Mouse (Mus musculus) left cerebral cortex, postnatal 4 days (tissue): ENCODE results near the gene Pink1. TPM values are rescaled to one million over a fixed set of nuclear protein-coding genes. Genes with fewer than 3 reads are reported as not detected.

Source experiments
- DNase-seq: peaks from one replicate; pipeline ENCODE4 v3.0.0-alpha.2; 2022
- intact Hi-C: fragments of 180-260 bp; cut with DNase I; formaldehyde crosslinking; loops from one replicate; pipeline ENCODE4 v1.15.1; 2025
- total RNA-seq, 2 experiments: library from RNA; stranded (reverse); gene quantifications; 2 replicates each; pipeline ENCODE4 v1.2.3; 2021

The Pink1 gene
- total RNA-seq = 100 to 1,000 TPM; 120 to 126 TPM

DNA sequence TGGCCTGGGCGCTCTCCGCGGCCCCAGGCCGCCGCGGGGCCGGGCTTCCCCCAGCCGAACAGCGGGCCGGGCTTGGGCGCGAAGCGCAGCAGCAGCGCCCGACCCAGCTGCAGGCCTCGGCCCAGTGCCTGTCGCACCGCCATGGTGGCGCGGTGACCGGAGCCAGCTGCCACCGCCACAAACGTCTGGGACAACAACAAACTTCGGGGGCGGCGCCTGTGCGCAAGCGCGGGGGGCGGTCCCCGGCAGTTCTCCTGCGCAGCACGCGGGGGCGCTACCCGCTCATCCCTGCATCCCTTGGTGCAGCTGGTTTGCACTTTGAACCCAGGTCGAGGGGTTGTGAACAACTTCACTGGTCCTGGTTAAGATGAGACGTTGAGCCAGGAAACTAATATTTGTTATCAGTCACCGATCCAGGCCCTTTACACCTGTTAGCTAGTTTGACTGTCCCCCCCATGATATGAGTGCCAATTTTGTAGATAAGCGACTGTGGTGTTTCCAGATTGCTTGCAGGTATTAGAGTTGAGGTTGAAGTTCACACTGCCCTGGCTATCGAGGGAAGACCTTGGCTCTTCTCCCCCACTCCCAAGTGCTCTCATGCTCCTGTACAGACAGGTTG is at the start of gene Pink1:
Gene Pink1, minus strand, starts transcription at position 231 of the 619 bp plus-strand sequence.
- DNase-seq = peak; percentile 90
- intact Hi-C loops = no loop called here

DNA sequence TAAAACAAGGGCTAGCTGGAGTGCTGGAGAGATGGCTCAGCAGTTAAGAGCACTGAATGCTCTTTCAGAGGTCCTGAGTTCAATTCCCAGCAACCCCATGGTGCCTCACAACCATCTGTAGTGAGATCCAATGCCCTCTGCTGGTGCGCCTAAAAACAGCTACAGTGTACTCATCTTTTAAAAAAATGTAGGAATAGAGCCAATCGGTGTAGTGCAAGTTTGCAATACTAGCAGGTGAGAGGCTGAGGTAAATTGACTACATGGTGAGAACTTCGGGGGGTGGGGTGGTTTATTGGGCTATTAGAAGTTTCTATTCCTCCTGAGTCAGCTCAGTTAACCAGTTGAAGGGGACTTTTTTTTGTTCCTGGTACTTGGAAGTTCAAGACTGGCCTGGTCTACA is 49.0 kb upstream of the Pink1 start:
- intact Hi-C loops = loop anchor here (5.0 kb wide), 1 partner anchor 52 kb away; no protein-coding TSS in a partner anchor

DNA sequence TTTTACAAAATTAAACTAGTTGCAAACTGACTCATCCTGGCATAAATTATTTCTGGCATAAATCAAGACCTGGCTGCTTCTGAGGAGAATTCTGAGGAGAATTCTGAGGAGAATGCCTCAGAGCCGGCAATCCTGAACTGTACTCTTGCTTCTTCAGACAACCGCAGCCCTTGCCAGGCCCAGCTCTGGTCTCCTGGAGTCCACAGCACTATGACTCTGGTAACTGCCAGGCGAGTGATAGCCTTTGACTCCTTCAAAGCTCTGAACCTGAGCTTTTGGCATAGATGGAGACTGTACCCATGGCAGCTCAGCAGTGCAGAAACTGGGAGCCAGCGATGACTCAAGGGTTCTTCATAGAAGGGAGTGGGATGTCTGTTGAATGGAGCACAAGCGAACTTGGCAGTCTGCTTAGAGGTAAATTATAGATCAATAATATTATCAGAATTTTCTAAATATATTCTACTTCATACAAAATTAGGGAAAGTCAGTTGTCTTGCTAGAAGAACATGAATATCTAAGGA is 44.9 kb upstream of the Pink1 start:
- intact Hi-C loops = no loop called here
- no peak for DNase-seq

More for the DNA sequence above, 49.0 kb upstream of the Pink1 start:
- no peak for DNase-seq

DNA sequence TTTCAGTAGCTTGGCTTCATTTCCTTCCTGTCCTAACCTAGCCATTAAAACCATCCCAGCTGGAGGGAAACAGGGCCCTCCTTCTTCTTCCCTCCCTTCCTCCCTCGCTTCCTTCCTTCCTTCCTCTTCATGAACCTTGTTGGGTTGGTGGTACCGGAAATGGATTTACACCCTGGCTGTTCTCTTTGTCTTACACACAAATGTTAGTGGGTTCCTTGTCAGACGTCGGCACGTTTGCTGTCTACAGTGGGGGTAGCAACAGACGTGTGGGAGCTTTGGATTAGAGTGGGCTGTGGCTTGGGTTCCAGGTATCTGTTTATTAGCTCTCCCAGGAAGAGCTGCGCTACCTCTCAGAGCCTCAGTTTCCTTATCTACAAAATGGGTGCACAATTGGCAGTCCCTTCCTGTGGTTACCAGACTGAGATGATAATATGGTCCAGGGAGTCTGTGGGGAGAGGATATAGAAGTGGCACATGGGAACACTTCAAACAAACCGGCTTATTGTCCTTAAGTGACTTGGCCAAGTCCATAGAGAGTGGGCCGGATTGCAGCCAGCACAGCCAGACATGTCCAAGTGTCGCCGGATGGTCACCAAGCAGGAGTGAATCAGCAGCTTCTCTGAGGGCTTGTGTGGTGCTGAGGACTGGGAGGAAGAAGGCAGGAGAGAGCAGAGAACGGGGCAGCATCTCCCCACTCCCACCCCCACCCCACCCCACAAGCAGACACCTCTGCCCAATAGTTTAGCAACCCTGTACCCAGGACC is 42.6 kb upstream of the Pink1 start:
- intact Hi-C loops = no loop called here
- no peak for DNase-seq

DNA sequence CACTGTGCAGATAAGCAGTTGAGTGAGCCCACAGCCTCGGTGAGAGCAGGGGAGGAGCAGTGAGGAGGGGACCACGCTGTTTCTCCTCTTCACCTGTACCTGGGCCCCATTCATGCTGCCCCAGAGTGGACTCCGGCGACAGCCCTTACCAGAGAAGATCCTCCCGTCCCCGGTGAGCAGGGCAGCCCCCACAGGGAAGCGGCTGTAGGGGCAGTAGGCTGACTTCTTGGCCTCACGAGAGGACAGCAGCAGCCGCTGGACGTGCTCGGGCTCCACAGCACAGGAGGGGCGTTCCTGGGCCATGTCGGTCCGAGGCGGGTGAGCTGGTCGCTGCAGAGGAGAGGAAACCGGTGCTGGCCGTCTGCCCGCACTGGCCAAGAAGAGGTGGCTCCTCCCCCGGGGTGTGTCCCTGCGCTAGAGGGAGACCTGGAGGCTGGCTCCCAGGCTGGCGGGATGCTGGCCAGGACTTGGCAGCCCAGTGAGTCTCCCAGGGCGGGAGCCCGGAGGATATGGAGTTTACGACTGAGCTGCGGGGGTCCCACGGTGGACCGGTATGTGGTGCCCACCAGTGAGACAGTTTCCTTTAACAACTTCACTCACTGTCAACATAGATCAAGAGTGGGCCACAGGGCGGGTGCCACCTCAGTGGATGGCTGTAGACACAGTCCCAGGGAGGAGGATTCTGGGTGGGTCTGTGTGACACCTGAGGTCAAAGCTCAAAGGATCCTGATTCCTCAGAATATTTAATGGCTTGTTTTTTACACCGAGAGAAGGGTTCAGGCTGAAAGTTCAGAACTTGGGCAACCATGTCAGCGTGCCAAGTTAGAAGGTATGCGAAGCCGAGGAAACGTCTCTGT is 41.8 kb upstream of the Pink1 start, which contains the start of gene Cda:
Gene Cda, minus strand, starts transcription at position 352 of the 857 bp plus-strand sequence.
- intact Hi-C loops = no loop called here
- peak; percentile 68 for DNase-seq

DNA sequence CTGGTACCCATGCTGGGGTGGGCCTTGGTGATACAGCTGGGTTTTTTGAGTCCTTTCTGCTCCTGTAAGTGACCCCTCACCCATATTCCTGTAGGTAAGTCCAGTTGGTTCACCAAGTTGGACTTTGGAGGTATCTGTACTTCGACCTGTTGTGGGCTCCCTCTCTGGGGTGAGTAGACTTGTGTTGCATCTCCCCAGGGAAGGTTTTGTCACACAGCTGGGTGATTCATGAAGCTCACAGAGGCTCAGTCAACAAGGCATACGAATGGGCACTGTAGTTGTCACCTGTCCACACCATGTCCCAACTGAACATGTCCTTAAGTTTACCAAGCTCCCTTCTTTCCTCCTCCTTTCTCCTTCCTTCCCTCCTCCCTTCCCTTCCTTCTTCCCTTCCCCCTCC is 40.5 kb upstream of the Pink1 start:
- DNase-seq = no peak
- intact Hi-C loops = no loop called here

DNA sequence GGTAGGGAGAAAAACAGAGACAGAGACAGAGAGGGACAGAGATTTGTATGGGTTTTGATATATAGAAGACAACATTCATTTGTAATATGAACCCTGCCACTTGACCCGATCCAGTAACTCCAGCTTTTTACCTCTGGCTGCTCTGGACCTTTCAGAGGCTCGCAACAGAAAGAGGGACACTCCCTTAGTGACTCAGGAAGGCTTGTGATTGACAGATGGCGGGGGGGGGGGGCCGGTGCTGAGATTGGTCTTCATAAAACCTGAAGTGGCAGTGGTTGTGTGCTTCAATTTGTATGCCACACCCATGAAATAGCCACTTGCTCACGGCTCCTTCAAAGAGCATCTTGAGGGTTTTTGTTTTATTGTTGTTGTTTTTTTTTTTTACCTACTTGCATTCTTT is 37.4 kb upstream of the Pink1 start:
- intact Hi-C loops = no loop called here

DNA sequence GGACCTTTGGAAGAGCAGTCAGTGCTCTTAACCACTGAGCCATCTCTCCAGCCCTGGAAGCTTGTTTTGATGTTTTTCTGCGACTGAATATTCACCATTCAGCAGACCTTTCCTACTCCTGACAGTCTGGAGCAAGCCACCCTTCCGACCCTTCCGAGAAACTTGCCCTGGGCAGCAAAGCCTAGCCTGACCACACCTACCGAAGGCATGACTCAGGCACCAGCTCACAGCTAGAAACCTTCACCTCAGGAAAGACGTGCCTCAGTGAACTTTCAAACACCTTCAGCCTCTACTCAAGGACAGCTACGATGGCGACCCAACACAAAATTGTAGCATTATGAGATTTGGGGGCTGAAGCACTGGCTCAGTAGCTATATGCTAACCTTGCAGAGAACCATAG is 36.8 kb upstream of the Pink1 start:
- DNase-seq = no peak
- intact Hi-C loops = no loop called here

More for the DNA sequence above, 37.4 kb upstream of the Pink1 start:
- no peak for DNase-seq

DNA sequence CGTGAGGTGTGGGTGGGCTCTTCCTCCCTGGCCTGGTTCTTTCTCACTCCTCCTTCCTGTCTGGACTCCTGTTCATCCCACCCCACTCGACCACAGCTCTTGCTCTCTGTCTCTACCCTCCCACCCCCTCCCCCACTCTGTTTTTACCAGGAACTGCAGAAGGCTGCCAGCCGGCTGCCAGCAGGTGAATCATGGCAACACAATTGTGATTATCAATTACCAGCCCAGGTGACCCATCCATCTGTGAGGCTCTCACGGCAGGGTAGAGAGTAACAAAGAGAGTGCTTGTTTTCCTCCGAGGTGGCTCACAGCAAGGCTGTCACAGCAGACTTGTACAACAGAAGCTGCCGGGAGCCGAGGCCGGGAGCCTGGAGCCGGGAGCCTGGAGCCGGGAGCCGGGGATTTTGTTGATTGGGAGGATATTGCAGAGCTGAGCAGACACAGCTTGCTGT is 35.3 kb upstream of the Pink1 start:
- peak; percentile 28 for DNase-seq
- intact Hi-C loops = no loop called here

DNA sequence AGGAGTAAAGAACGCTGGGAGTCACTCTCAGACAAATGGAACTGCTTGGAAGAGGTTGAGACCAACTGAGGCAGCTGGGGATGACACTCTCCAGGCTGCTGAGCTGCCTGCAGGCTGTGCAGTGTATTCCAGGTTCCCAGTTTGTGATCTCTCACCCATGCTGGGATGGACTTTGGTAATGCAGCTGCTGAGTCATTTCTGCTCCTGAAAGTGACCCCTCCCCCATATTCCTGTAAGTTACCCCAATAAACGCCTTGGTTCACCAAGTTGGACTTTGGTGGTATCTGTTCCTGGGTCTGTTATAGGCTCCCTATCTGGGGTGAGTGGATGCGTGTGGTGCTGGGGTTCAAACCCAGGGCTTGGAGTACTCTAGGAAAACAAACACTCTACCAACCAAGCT is 32.1 kb upstream of the Pink1 start:
- no peak for DNase-seq
- intact Hi-C loops = no loop called here

DNA sequence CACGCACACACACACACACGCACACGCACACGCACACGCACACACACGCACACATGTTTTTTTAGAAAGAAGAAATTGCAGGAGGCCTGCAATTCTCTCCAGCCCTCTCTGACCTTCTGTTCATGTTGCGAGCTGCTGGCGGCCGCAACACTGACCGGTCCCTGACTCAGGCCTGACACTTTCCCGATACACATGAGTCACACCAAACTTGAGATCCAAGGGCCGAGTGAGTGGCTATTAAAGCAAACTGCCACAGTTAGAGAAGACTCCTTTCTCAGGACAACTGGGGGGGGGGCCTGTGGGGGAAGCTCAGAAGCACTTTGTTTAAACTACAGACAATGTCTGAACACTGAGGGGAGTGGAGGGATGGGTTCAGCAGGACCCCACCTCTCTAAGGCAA is 30.4 kb upstream of the Pink1 start:
- no peak for DNase-seq

DNA sequence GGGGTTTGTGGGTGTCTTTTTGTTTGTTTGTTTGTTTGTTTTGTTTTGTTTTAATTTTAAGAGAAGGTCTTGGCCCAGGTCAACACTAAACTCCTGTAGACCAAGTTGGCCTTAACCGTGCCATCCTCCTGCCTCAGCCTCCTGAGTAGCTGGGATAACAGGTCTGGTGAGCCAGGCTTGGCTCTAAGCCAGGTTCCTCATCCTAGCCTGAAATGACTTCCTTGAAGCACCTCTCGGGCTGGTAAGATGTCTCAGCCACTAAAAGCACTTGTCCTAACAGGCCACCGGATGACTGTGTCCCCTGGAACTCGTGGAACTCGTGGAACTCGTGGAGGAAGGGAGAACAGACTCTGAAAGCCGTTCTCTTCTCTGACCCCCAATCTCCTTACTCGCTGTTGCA is 30.0 kb upstream of the Pink1 start:
- DNase-seq = no peak
- intact Hi-C loops = no loop called here

More for the DNA sequence above, 30.4 kb upstream of the Pink1 start:
- intact Hi-C loops = no loop called here

DNA sequence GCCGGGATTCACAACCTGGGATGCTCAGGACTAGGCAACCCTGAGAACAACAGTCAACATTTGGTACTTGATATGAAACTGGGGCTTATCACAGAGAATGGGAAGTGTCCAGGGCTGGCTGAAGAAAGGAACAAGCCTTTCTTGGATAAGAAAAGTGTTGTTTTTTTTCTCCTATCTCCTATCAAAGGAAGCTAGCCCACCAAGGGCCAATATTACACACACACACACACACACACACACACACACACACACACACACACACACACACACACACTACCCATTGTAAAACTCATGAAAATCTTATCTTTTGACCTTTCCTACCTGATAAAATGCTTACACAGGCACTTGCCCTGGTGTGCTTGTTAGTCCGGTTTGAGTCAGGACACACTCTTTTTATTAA is 29.4 kb upstream of the Pink1 start:
- intact Hi-C loops = no loop called here

DNA sequence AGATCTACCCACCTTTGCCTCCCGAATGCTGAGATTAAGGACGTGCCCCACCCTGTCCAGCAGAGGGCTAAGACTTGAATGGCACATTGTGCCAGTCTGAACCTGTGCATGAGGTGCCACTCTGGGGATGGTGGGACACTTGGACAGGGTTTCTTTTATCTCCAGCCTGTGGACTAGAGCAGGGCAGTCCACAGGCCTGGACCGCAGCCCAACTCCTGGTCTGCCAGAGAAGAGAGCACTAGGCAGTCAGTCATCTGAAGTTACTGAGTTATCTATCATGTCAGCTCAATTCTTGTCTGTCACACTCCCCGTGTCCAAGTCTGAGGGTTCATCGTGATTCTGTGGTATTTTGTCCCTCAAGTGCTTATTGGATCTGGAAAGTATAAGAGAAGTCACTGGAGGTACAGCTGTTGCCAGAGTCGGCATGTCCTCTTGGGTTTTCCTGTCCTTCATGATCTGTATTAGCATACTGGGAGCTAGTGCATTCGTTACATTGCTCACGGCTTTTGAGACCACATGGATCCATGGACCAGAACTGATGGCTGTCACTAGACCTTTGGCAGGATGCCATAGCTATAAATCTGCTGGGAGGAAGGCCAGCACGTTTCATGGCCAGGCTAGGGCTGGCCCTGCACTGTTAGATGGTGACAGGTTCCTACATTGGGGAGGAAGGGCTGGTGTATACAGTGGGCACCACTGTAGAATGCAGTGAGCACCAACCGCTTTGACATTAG is 27.5 kb upstream of the Pink1 start:
- peak; percentile 27 for DNase-seq

More for the DNA sequence above, 29.4 kb upstream of the Pink1 start:
- no peak for DNase-seq

DNA sequence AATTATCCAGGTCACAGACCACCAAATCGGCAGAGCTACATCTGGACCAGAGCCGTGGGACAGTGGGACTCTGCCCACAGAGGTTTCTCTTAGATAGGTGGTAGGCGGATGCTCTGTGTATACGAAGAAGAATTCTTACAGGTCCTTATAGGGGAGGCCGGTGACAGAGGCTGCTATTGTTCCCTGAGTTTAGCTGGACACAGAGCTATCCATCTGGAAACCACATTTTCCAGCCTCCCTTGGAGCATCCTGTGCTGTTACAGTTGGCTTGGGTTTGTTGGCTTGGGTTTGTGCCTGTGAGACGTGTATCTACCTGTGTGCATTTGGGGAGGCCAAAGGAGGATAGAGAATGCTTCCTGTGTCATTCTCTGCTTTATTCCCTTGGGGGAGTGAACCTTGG is 26.6 kb upstream of the Pink1 start:
- no peak for DNase-seq
- intact Hi-C loops = no loop called here

More for the DNA sequence above, 27.5 kb upstream of the Pink1 start:
- intact Hi-C loops = no loop called here

DNA sequence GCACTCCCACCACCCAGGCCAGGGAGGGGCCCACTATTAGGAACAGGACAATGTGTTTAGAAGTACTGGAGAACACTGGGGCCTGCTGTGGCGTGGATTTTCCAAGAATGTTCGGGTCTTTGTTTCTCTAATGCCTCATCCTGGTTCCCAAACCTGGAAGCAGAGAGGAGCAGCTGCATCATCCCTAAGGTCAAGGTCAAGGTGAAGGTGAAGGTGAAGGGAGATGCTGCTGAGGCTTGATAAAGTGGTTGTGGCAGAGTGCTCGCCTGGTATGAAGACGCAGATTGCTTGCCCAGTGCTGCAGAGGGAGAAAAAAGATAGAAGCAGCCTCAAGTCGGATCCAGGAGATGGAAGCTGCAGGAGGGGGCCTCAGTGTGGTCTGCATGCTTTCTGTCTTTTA is 25.7 kb upstream of the Pink1 start:
- DNase-seq = no peak
- intact Hi-C loops = no loop called here

DNA sequence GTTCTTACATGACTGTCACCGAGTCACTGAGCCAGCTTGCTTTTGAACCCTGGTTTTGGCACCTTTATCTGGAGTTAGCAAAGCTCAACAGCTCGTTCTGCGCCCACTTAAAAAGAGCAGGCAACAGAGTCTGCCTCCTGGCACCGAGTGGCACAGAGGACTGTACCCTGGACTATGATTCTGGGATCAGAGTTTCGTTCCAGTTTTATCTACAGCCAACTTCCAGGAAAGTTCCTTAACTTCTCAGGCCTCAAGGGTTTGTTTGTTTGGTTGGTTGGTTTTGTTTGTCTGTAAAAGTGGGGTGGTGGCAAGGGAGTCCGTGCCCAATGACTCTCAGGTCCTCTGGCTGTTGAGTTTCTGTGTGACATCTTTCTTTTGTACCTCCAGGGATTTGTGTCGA is 22.6 kb upstream of the Pink1 start:
- intact Hi-C loops = no loop called here
- DNase-seq = no peak

DNA sequence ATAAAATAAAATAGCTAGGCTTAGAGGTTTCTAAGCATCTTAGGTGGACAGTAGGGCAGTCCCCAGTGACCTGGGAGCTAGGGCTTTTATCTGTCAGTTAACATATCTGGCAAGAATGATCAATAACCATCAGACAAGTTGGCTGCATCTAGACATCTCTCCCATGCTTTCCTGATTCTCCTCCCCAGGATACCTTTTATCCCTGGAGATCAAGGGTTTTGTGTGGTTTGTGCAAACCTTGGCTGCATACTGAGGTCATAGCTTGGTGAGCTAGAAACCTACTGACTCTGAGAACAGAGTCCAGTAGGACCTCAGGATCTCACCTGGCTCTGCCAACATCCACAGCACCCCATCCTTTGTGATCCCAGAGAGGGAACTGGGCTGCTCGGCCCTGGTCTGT is 21.2 kb upstream of the Pink1 start:
- intact Hi-C loops = no loop called here
- no peak for DNase-seq

DNA sequence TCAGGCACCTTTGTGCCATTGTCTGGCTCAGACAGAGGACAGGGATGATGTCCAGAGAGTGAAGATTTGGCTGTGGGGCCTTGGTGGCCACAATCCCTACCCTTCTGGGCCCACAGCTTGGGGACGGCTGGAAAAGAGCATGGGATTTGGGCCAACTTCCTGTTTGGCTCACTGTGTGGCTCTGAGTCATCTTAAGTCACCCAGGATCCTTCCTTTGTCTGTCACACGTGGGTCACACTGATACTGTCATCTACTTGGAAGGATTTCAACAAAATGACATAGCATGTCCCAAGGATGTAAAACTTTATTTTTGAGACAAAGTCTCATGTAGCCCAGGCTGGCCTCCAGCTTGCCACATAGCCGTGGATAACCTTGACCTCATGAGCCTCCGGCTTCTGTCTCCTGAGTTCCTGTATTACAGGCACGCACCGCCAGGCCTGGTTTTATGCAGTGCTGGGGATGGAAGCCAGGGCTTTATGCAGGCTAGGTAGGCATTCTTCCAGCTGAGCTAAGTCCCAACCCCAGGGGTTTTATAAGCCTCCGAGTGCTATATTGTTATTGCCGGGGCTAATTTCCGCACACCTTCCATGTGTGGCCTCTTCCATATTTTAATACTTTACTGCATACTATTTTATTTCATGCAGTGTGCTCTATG is 18.9 kb upstream of the Pink1 start:
- intact Hi-C loops = no loop called here
- no peak for DNase-seq

DNA sequence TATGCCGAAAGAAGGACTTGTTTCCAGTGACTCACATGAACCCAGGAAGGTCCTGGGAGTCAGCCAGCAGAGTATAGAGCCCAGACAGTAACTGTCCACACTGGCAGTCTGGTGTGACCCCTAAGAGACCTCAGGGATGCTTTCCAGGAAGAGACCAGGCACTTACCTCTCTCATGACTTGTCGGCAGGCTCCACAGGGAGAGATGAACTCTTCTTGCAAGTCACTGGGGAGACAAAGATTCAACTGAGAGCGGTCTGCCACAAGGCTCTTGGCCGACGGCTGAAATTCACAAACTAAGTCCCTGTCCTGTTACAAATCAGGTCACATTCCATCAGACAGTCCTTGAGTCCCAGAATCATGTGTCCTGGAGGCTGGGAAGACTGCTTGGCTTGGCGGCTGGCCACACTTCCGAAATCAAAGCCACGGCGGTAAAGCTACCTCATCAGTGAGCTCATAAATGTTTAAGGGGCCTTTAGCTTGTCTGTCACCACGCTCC is 17.3 kb upstream of the Pink1 start:
- intact Hi-C loops = no loop called here
- DNase-seq = no peak
